Mouse (Mus musculus) right cerebral cortex, postnatal 25 days (tissue): ENCODE data around the gene Tmem270.

Experiments used
- DNase-seq: peaks from one replicate; pipeline ENCODE4 v3.0.0; 2022

The Tmem270 gene

DNA sequence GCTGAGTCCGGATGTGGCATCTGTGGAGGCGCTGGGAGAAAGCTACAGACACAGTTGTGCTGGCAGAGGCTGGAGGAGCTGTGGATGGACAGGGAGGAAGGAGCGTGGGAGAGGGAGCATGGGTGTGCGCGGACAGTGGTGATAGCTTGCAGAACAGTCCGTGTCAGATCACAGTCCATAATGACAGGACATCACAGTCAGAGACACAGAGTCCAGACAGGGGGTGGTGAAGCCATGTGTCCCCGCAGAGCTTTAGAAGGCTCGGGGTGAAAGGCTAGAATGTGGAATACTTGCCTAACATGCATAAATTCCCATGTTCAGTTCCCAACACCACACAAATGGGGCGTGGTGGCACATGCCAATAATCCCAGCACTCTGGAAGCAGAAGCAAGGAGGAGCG is 29.7 kb downstream of the Tmem270 start:
- DNase-seq = no peak

- no peak for DNase-seq
These were observed 31.3 kb downstream of the Tmem270 start for GRCm38 (mm10) chr5:134875245-134875644.

DNA sequence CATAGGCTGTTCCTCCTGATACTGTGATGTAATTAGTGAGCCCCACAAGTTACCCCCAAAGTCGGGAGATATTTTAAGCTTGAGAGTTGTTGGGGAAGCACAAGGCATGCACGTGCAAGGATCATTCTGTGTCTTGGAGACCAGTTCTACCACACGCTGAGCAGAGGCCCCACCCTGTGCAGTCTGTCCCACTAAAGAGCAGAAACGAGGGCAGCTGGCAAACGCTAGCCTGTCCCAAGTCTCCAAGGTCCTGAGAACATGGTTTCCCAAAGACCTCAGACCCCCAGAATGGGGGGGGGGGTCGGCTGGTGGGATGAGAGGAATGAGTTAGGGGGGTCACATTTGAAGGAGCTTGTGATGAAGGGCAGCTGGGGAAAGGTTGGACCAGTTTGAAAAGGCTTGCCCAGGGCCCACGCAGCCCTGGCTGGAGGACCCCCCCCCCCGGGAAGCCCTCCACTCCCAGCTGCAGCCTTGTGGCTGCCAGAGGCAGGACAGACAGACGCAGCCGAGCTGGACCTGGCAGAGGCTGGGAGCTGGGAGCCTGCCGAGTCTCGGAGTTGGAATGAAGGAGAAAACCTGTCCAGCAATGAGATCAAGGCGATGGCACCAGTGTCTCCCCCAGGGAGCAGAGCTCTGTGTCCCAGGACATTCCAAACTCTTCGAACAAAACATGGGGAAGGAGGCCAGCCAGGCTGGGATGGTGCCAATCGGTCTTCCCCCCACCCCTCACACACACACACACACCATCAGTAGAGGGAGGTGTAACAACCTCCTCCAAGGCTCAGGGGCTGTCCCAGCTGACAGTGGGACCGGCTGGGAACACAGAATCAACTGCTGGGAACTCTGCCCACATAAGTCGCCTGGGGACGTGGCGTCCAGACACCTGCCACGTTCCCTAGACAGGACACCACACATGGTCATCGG is 32.3 kb downstream of the Tmem270 start:
- DNase-seq = no peak

DNA sequence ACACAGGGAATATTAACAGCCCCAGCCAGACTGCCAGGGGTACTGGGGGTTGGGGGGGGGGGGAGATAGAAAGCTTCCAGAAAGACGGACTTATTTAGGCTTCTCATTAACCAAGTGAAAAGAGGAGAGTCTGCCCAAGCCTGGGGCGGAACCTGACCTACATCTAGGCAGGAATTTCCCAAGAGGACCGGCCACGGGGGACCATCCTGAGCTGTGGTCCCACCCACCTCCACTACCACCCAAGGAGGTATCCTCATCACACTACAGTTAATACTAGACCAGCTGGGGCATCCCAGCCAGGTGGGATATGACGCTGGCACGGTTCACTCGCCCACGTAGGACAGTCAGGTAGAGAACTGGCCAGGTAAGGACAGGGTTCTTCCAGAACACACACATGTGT is 33.5 kb downstream of the Tmem270 start:
- DNase-seq = no peak

DNA sequence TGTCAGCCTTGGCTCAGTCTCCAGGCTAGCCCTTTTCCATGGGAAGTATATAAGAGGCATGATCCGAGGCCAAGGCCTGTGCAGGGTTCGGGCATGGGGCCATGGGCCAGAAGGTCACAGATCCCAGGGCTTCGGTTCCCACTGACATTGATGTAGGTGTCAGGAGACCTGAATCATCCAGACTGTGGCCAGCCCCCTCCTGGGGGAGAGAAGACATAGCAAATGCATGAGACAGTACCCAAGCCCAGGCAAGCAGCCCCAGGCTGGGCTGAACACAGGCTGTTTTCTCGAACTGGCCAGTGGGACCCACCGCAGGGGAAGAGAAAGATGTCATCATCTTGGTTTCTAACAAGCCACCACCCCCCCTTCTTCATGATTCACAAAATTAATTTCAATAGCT is 33.9 kb downstream of the Tmem270 start:
- no peak for DNase-seq

GRCm38 (mm10) chr5:134868506-134868905 is 38.0 kb downstream of the Tmem270 start:
- no peak for DNase-seq

DNA sequence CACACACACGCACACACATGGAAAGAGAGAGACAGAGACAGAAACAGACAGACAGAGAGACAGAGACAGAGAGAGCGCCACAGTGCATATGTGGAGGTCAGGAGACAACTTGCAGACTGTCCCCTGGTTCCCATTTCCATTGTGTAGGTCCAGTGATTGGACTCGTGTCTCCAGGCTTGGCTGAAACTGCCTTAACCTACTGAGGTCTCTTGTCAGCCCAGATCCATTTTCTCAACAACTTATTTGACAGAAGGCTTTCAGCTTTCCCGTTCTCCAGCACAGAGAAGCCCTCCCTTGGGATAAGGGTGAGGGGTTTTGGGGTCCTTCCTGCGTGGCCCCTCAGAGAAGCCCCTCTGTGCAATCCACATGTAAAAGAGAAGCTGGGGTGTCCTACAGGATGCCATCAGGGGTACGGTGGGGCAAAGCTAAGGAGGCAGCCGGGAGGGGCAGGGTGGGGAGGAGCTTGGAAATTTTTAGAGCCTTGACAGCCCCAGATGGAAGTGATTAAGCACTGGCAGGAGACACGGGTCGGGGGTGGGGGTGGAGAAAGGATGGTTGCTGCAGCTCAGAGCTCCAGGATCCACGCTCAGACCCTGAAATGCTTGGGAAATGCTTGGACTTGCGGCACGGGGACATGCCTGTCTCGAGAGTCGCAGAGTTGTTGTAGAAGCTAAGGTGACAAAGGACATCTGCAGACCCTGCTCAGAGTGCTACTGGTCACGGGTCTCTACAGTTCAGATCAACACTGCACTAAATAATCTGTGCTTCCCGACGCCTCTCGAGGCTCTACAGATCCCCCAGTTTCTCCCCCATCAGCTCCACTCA is 39.0 kb downstream of the Tmem270 start:
- DNase-seq = no peak

- no peak for DNase-seq
These were observed 41.4 kb downstream of the Tmem270 start for GRCm38 (mm10) chr5:134865158-134865557.

- DNase-seq = no peak
These were observed 44.5 kb downstream of the Tmem270 start for GRCm38 (mm10) chr5:134861902-134862497.

DNA sequence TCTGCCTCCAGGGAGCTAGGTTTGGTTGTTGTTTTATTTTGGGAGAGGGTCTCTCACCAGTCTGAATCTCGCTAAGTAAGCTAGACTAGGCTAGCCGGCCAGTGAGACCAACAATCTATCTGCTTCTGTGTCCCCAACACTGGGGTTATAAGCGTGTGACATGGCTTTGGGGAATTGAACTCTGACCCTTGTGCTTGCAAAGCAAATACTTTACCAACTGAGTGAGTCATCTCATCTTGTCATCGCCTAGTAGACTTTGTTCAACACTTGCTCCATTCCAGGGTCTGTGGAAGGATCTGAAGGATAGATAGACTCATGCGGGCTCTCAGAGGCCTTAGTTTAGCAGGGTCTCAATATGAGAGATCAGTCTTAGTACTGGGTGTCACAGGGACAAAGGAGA is 47.3 kb downstream of the Tmem270 start:
- DNase-seq = no peak

DNA sequence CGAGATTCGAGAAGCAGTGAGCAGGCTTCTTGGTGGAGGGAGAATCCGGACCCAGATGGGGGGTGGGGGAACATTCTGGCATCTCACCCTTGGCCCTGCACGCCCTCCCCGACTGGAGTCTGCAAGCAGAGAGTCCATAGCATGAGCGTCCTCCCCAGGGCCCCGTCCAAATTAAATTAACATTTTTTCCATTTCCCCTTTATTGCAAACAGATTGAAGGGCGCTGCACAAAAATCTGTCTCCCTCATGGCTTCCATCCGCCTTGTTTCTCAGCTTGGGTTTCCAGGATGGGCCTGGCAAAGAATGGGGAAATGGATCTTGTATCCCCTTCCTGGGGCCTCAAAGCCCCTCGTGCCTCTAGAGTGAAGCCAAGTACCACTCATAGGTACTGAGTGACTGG is 48.2 kb downstream of the Tmem270 start:
- DNase-seq = no peak

DNA sequence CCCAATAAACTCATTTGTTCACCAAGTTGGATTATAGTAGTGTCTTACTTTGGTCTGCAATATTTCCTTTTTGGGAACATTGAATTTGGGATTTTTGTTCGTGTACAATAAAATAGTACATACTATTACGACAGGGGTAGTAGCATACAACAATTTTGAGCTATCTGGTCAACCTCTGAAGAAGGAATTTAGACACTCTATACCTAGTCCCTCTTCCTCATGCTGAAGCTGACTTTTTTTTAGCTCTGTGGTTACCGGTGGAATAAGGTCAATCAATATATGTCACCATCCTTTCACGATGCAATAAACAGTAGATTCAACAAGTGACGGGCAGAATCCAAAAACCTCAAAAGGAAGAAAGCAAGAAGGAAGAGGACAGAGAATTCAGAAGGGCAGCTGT is 53.7 kb downstream of the Tmem270 start:
- no peak for DNase-seq
